Mouse (Mus musculus): ENCODE measurements around the gene Nfya.
A peak's percentile ranks its signal among the peaks of the same experiment; 100 is the strongest.

Nfya gene

GRCm38 (mm10) chr17:48409380-48410298 lies at the start of gene Nfya, which contains the start of gene Oard1:
Gene Nfya, minus strand, starts transcription at chr17:48409906.
Gene Oard1, plus strand, starts transcription at chr17:48410014.
- DNase-seq (ENCODE audit: low spot score) = peak; percentile 99

DNA sequence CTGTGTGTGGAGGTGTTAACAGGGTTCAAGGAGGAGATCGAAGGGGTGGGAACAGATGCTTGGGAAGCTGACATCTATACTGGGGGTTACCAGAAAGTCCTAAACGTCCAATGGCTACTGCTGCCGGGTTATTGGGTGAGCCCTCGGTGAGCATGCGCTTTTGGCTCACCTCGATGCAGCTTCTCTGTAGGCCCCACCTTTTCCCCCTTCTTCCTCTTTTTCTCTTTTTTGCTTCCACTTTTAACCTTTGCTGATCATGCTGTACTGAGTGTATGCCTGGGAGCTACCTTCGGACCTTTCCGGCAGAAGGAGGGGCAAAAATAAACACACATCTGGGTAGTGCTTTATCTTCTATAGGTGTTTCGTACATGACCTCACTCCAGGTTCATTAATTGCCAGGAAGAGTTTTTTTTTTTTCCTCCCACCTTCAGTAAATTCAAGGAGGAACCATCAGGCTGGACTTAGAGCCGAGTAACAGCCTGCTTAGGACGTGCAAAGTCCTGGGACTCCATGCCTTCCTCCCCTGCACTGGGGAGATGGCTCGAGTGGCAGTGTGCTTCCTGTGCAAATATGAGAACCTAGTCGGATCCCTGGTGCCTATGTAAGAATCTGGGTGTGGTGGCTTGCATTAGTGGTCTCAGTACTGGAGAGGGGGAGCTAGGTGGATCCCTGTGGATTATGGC lies 48.4 kb upstream of the Nfya start:
- DNase-seq (ENCODE audit: low spot score) = no peak

DNA sequence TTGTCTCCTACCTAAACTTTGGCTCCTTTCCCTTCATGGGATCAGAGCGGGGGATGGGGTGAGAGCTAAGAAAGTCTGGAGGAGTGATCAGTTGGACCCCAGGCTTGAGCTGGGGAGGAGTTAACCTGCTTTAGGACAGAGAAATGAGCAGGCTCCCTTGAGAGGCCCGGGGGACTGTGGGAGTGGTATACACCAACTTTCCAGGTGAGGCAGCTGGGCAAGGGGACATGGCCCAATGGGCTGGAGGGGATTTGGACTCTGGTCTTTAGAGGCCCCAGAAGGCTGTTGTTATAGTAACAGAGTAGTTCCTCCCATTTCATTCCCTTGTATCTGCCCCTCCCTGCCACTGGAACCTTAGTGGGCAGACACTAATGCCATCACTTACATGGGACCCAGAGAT lies 46.2 kb upstream of the Nfya start:
- no peak for DNase-seq (ENCODE audit: low spot score)

DNA sequence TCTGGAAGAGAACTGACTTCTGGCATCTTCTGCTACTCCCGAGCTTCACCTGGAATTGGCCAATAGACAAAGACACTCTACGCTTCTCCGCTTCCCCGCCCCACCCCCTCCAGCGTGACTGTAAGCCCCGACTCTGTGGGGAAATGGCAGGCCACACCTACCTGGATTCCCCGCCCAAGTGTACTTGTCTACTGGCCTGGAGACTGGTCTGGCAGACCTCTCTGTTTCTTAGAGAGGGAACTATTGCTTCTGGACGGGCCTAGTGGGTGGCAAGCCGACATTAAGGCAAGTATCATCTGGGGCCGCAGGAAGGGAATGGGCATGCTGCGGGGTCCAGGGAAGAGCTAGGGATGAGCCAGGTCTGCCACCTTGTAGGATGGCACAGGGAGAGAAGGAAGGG lies 45.0 kb upstream of the Nfya start, which contains the start of gene Unc5cl:
Gene Unc5cl, plus strand, starts transcription at position 214 of the 400 bp plus-strand sequence.
- peak; percentile 45 for DNase-seq (ENCODE audit: low spot score)

DNA sequence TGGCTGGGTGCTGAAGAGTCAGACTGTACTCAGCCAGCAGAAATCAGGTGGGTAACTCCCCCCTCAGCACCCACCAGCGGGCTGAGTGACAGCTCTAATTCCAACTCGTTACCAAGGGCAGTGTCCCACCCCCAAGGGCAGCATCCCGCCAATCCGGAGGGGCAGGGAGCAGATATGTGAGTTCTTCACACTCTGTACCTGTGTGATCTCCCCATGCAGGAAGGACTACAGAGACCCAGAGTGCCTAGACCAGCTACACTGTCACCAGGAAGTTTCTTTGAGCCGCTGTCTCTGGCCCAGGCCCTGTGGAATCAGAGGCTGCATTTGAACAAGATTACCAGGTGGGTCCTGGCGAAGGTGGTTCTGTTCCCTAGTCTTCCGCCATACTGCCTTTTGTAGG lies 44.5 kb upstream of the Nfya start:
- DNase-seq (ENCODE audit: low spot score) = no peak

- peak; percentile 34 for DNase-seq (ENCODE audit: low spot score)
These were observed 43.8 kb upstream of the Nfya start for GRCm38 (mm10) chr17:48453489-48453888.

GRCm38 (mm10) chr17:48451753-48452444 lies 42.2 kb upstream of the Nfya start:
- peak; percentile 23 for DNase-seq (ENCODE audit: low spot score)

DNA sequence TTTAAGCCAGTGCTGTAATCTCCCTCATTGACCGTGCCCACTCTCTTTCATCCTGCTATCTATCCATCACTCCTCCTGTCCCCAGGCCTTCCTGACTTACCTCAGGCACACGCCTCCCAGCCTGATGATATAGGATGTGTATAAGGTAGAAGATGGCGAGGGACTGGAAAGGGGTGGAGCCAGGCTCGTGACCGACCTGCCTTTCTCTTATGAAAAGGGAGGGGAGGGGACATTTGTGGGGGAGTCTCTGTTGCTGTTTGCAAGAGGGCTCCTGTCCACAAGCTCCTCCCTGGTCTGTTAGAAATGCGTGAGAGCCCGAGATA lies 41.6 kb upstream of the Nfya start, which contains the start of gene Tspo2:
Gene Tspo2, minus strand, starts transcription at position 170 of the 323 bp plus-strand sequence.
- DNase-seq (ENCODE audit: low spot score) = peak; percentile 78

DNA sequence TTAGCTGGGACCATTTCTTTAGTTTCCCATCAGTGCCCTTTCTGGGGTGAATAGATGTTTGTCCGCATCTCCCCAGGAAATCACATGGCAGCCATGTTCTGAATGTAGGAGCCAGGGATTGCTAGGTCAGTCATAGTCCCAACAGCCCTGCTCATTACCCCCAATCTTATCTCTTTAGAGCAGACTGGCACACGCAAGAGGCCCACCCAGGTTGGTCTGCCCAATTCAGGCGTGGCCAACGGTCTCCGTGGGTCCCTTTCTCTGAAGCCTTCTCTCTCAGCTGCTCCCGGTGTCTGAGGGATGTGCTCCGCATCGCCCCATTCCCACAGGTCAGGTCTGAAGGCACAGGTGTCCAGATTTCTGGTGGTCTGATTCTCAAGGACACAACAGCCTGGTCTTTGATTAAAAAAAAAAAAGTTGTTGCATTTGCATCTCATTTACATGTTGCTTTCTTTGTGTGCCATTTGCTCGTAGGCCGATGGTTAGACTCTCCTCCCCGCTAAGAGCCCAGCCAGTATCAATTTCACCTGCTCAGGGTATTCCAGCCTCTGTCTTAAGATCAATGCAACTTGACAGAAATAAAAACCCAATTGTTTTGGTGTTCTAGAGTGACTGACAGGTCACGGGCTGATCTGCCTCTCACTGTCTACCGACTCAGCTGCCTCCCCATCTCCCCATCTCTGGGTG lies 41.1 kb upstream of the Nfya start:
- peak; percentile 87 for DNase-seq (ENCODE audit: low spot score)

DNA sequence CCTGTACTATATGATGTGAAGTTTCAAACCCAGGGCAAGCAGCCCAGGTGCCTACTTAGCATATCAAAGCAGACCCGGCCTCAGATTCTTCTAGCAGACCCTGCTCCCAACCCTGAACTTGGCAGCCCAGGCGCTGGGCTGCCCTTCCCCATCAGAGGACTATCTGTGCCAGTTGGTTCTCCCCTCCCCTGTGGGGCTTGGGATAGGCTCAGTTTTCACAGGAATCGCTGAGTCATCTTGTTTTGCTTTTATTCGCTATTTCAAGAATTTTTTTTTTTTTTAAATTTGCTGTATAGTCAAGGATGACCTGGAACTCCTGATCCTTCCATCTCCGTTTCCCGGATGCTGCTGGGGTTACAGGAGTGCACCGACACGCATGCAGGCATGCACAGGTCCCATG lies 38.0 kb upstream of the Nfya start:
- peak; percentile 42 for DNase-seq (ENCODE audit: low spot score)

DNA sequence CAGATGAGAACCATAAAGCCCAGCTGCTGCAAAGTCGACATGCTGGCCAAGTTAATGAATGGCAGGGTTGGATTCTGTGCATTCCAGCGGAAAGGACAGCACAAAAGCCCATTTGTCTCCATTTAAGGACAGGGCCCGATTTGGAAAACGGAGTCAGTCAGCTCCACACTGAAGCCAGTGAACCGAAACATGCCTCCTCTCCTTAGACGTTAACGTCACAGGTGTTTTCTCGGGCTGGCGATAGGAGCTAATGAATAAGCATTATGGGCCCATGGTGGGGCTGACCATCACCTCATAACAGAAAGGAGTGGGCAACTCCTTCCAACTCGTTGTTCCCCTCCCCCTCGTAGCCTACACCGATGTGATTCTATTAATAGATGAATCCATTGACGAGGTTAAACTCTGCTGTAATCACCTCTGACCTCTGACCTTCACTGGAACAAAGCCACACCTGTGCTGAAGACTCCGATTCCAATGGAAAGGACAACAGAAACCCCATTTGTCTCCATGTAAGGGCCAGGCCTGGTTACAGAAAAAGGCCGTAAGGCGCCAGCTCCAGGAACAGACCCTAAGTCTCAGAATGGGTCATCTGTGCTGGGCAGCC lies 33.9 kb upstream of the Nfya start:
- DNase-seq (ENCODE audit: low spot score) = no peak

- no peak for DNase-seq (ENCODE audit: low spot score)
These were observed 33.2 kb upstream of the Nfya start for GRCm38 (mm10) chr17:48442745-48443457.

DNA sequence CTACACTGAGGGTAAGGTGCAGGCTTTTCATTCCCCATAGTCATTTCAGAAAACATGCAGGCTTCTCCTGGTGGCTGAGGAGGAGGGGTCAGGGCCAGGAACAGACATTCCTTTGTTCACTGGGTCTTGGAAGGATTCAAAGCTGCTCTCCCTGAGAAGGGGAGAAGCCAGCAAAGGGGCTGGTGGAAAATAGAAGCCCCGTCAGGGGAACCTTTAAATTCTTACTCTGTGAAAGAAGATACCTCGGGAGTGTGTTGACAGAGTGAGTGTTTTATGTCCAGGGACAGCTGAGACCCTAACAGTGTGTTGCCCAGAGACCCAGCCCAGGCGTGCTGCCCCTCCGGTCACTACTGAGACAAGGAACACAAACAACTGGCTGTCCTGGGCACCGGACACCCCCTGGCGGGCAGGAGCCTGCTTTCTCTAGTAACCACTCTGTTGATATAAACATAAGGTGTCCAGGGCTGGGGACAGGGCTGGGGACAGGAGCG lies 27.8 kb upstream of the Nfya start:
- DNase-seq (ENCODE audit: low spot score) = no peak

GRCm38 (mm10) chr17:48436487-48436886 lies 26.8 kb upstream of the Nfya start:
- no peak for DNase-seq (ENCODE audit: low spot score)

DNA sequence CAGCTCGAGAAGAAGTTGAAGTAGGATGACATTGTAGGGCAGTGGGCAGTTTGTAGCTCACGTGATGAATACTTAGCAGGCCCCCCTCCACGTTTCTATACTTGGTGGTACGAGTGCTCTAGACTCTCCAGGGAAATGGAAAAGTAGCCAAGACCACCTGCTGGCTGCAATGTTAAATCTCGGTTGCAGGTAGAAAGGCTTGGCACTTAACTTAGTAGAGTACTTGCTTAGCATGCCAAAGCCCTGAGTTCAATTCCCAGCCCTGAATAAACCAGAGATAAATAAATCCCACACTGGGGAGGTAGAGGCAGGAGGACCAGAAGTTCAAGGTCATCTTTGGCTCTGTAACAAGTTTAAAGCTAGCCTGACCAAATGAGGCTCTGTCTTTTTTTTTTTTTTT lies 24.8 kb upstream of the Nfya start:
- no peak for DNase-seq (ENCODE audit: low spot score)

GRCm38 (mm10) chr17:48433689-48434330 lies 24.1 kb upstream of the Nfya start:
- no peak for DNase-seq (ENCODE audit: low spot score)

GRCm38 (mm10) chr17:48433006-48433655 lies 23.4 kb upstream of the Nfya start:
- no peak for DNase-seq (ENCODE audit: low spot score)

DNA sequence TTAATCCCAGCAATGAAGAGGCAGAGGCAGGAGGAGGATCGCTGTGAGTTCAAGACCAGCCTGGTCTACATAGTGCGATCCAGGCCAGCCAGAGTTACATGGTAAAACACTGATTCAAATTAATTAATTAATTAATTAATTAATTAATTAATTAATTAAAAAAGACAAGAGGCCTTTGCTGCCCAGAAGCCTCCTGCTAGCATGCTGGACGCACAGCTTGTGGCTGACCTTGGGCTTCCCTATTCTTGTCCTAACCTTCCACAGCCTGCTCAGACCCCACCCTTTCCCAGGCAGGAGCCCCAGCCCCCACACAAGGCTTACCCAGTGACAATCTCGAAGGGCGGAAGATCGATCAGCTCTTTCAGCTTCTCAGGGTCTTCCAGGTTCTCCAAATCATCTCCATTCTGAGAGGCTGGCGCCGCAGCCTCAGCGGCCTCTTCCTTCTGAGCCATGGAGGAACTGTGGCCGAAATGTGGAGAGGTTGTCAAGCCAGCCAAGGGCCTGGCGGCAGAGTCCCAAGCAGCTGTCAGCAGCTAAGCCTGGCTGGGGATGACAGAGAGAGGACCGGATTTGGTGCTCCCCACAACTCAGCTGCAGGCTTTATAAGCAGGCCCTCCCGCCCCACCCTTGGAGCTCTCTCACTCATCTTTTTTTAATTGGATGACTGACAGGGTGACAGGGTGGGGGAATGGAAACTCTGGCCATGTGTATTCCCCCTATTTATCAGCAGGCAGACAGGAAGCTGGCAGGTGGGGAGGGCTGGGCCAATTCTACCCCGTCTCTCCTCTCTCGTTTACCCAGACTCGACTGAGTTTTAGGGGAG lies 22.7 kb upstream of the Nfya start, which contains the start of gene Apobec2:
Gene Apobec2, minus strand, starts transcription at position 773 of the 823 bp plus-strand sequence.
- no peak for DNase-seq (ENCODE audit: low spot score)

GRCm38 (mm10) chr17:48431054-48431453 lies 21.3 kb upstream of the Nfya start:
- DNase-seq (ENCODE audit: low spot score) = no peak

All from c-Kit-positive CD71-positive TER-119-positive erythroid progenitor cells, embryonic 14.5 days (primary cell).